Comparison of ENCODE assay signal across 9 mouse cellular contexts in genomic region chr5:33675964-33676363, GRCm38 (mm10). TPM values are rescaled to one million over a fixed set of nuclear protein-coding genes. Genes with fewer than 3 reads are reported as not detected.
A peak's percentile ranks its signal among the peaks of the same experiment; 100 is the strongest.
DNase-seq lines count a peak whose midpoint lies in the region; ATAC-seq and TF ChIP-seq lines count a peak whose summit lies in the region.
"Had no signal": no experiment of that assay in that cellular context is flagged by ENCODE, and none has a peak within 500 bp of the region (broad histone marks: within the 10 kb centered on the region; RNA-seq: fewer than 3 reads in every experiment).

No protein-coding gene starts in this region.

- TF ChIP-seq CTCF in spleen, adult 2 months (IDR thresholded peaks at IDR 0.05; ENCODE audit: extremely low read depth, insufficient read depth, insufficient read length, insufficient replicate concordance), result peak; percentile 33; the same call in 1 of the 2 replicates

- H3K4me3 ChIP-seq in forebrain, embryonic 10.5 days, result no peak overlapping the region
- no peak overlapping the region for H3K4me3 ChIP-seq in forebrain, embryonic 15.5 days
- H3K4me3 ChIP-seq in spleen, adult 2 months (ENCODE audit: extremely low read depth, insufficient read depth, insufficient read length), result no peak overlapping the region
- no peak overlapping the region for H3K4me3 ChIP-seq in kidney, embryonic 15.5 days (replicated peaks)
- H3K4me3 ChIP-seq: hindbrain, embryonic 15.5 days had no signal

- WGBS in forebrain, embryonic 10.5 days, result 4% methylated on average over 1 of the region's 1 CpGs
- 0% methylated on average over 1 of the region's 1 CpGs for WGBS in forebrain, embryonic 15.5 days
- WGBS in spleen, adult 2 months, result 5% methylated on average over 1 of the region's 1 CpGs
- 0% methylated on average over 1 of the region's 1 CpGs for WGBS in kidney, embryonic 15.5 days

- ATAC-seq in forebrain, embryonic 15.5 days (replicated peaks), result no peak
- peak; percentile 54; the same call in 1 of the 2 replicates for ATAC-seq in kidney, embryonic 15.5 days (replicated peaks; ENCODE audit: low FRiP score)

- no peaks in the 10 kb centered on the region for H3K9me3 ChIP-seq in forebrain, embryonic 10.5 days
- no peaks in the 10 kb centered on the region for H3K9me3 ChIP-seq in forebrain, embryonic 15.5 days
- H3K9me3 ChIP-seq in kidney, embryonic 15.5 days (replicated peaks), result no peaks in the 10 kb centered on the region
- H3K9me3 ChIP-seq: hindbrain, embryonic 15.5 days had no signal

- no peak overlapping the region for H3K27ac ChIP-seq in forebrain, embryonic 10.5 days
- H3K27ac ChIP-seq in forebrain, embryonic 15.5 days (replicated peaks), result no peak overlapping the region
- no peak overlapping the region for H3K27ac ChIP-seq in spleen, adult 2 months (ENCODE audit: insufficient read depth, low read length)
- no peak overlapping the region for H3K27ac ChIP-seq in kidney, embryonic 15.5 days
- H3K27ac ChIP-seq: hindbrain, embryonic 15.5 days had no signal

- no peak overlapping the region for H3K9ac ChIP-seq in forebrain, embryonic 15.5 days (replicated peaks)
- H3K9ac ChIP-seq in kidney, embryonic 15.5 days, result no peak overlapping the region
- H3K9ac ChIP-seq: hindbrain, embryonic 15.5 days had no signal

- DNase-seq in forebrain, embryonic 10.5 days (ENCODE audit: extremely low spot score, low spot score), result peak; percentile 71
- no peak for DNase-seq in spleen, adult 2 months (ENCODE audit: low read depth in 1 of 2, low spot score in 2 of 2)
- DNase-seq in spleen, adult 12 weeks (ENCODE audit: low spot score), result no peak
- peak; percentile 86 for DNase-seq in embryo, embryonic 10.5 days (ENCODE audit: low spot score)
- DNase-seq in lung, postnatal 14 days, result peak; percentile 84
- peak; percentile 43 for DNase-seq in yolk sac, embryonic 10.5 days (ENCODE audit: low spot score)

- H3K27me3 ChIP-seq in forebrain, embryonic 10.5 days (ENCODE audit: poor library complexity, severe bottlenecking), result no peaks in the 10 kb centered on the region
- H3K27me3 ChIP-seq in forebrain, embryonic 15.5 days, result no peaks in the 10 kb centered on the region
- no peaks in the 10 kb centered on the region for H3K27me3 ChIP-seq in spleen, adult 2 months (ENCODE audit: control insufficient read depth, insufficient read depth, low read length)
- no peaks in the 10 kb centered on the region for H3K27me3 ChIP-seq in kidney, embryonic 15.5 days
- H3K27me3 ChIP-seq: hindbrain, embryonic 15.5 days had no signal

- peaks cover 22% of the 10 kb centered on the region for H3K4me1 ChIP-seq in forebrain, embryonic 10.5 days
- peaks cover 7% of the 10 kb centered on the region for H3K4me1 ChIP-seq in forebrain, embryonic 15.5 days
- no peaks in the 10 kb centered on the region for H3K4me1 ChIP-seq in spleen, adult 2 months (ENCODE audit: control insufficient read depth, insufficient read depth, insufficient read length)
- 0 out of 2 replicates have a peak, but pooled peaks cover 4% of the 10 kb centered on the region for H3K4me1 ChIP-seq in kidney, embryonic 15.5 days

- H3K36me3 ChIP-seq in forebrain, embryonic 10.5 days (replicated peaks), result peaks cover 28% of the 10 kb centered on the region
- H3K36me3 ChIP-seq in forebrain, embryonic 15.5 days, result peaks cover 5% of the 10 kb centered on the region; the same call in 1 of the 2 replicates
- no peaks in the 10 kb centered on the region for H3K36me3 ChIP-seq in spleen, adult 2 months (ENCODE audit: control insufficient read depth, insufficient read depth, low read length)
- peaks cover 27% of the 10 kb centered on the region for H3K36me3 ChIP-seq in kidney, embryonic 15.5 days
- H3K36me3 ChIP-seq: hindbrain, embryonic 15.5 days had no signal

- H3K4me2 ChIP-seq in forebrain, embryonic 15.5 days (replicated peaks), result no peak overlapping the region
- no peak overlapping the region for H3K4me2 ChIP-seq in kidney, embryonic 15.5 days
- H3K4me2 ChIP-seq: hindbrain, embryonic 15.5 days had no signal

- TF ChIP-seq POLR2A in spleen, adult 2 months (IDR thresholded peaks at IDR 0.05; ENCODE audit: low read depth, low read length), result no peak

RNA-seq across cellular contexts. Expression of gene Tmem129, which starts 17.7 kb away (rescaled TPM):
- polyA plus RNA-seq in forebrain, embryonic 10.5 days (2016; fragmentation: Nextera tagmentation; extraction: Ambion mirVana), result 38.0 and 39.5 TPM in 2 replicates
- polyA plus RNA-seq in forebrain, embryonic 15.5 days (2015; fragmentation: Nextera tagmentation; extraction: Ambion mirVana), result 31.0 and 35.0 TPM in 2 replicates
- polyA plus RNA-seq in spleen, adult 2 months (2012; rRNA removed), result 24.8 and 31.3 TPM in 2 replicates
- polyA plus RNA-seq in kidney, embryonic 15.5 days (2015; fragmentation: Nextera tagmentation; extraction: Ambion mirVana), result 37.4 and 37.5 TPM in 2 replicates

RNA-seq across cellular contexts. Expression of gene Tacc3, which starts 18.0 kb away (rescaled TPM):
- polyA plus RNA-seq in forebrain, embryonic 10.5 days (2016; fragmentation: Nextera tagmentation; extraction: Ambion mirVana), result 349 TPM in 2 replicates
- 91.5 and 98.2 TPM in 2 replicates for polyA plus RNA-seq in forebrain, embryonic 15.5 days (2015; fragmentation: Nextera tagmentation; extraction: Ambion mirVana)
- 9.2 and 11.5 TPM in 2 replicates for polyA plus RNA-seq in spleen, adult 2 months (2012; rRNA removed)
- polyA plus RNA-seq in kidney, embryonic 15.5 days (2015; fragmentation: Nextera tagmentation; extraction: Ambion mirVana), result 192 and 195 TPM in 2 replicates

RNA-seq across cellular contexts. Expression of gene Slbp, which starts 23.6 kb away (rescaled TPM):
- polyA plus RNA-seq in forebrain, embryonic 10.5 days (2016; fragmentation: Nextera tagmentation; extraction: Ambion mirVana), result 335 and 357 TPM in 2 replicates
- polyA plus RNA-seq in forebrain, embryonic 15.5 days (2015; fragmentation: Nextera tagmentation; extraction: Ambion mirVana), result 129 and 141 TPM in 2 replicates
- polyA plus RNA-seq in spleen, adult 2 months (2012; rRNA removed), result 27.1 and 44.8 TPM in 2 replicates
- 238 and 247 TPM in 2 replicates for polyA plus RNA-seq in kidney, embryonic 15.5 days (2015; fragmentation: Nextera tagmentation; extraction: Ambion mirVana)

RNA-seq across cellular contexts. Expression of gene Fgfr3, which starts 45.5 kb away (rescaled TPM):
- 33.4 and 39.1 TPM in 2 replicates for polyA plus RNA-seq in forebrain, embryonic 10.5 days (2016; fragmentation: Nextera tagmentation; extraction: Ambion mirVana)
- 32.9 and 44.3 TPM in 2 replicates for polyA plus RNA-seq in forebrain, embryonic 15.5 days (2015; fragmentation: Nextera tagmentation; extraction: Ambion mirVana)
- polyA plus RNA-seq in spleen, adult 2 months (2012; rRNA removed), result 29.6 and 34.0 TPM in 2 replicates
- polyA plus RNA-seq in kidney, embryonic 15.5 days (2015; fragmentation: Nextera tagmentation; extraction: Ambion mirVana), result 16.2 and 17.4 TPM in 2 replicates

RNA-seq across cellular contexts. Expression of gene Gm9903, which starts 46.2 kb away (rescaled TPM):
- 0.41 and 0.52 TPM in 2 replicates for polyA plus RNA-seq in forebrain, embryonic 10.5 days (2016; fragmentation: Nextera tagmentation; extraction: Ambion mirVana)
- polyA plus RNA-seq in forebrain, embryonic 15.5 days (2015; fragmentation: Nextera tagmentation; extraction: Ambion mirVana), result 0.60 and 0.75 TPM in 2 replicates
- 0.41 and 0.43 TPM in 2 replicates for polyA plus RNA-seq in spleen, adult 2 months (2012; rRNA removed)
- 0.36 and 0.79 TPM in 2 replicates for polyA plus RNA-seq in kidney, embryonic 15.5 days (2015; fragmentation: Nextera tagmentation; extraction: Ambion mirVana)

Comparison
In these comparisons a context has a peak if more than half of its experiments do, and no peak if none do; other contexts are left out.
1. DNase-seq: peak in forebrain, embryonic 10.5 days (single experiment), embryo, embryonic 10.5 days (single experiment), lung, postnatal 14 days (single experiment) and yolk sac, embryonic 10.5 days (single experiment); none in spleen, adult 2 months (0 of 2) and spleen, adult 12 weeks (single experiment).